Mouse (Mus musculus): Measurements from ENCODE around the gene Nrxn1. TPM values are rescaled to one million over a fixed set of nuclear protein-coding genes. Genes with fewer than 3 reads are reported as not detected.

Nrxn1 gene
- polyA plus RNA-seq, 1 experiment: 0.05 TPM

DNA sequence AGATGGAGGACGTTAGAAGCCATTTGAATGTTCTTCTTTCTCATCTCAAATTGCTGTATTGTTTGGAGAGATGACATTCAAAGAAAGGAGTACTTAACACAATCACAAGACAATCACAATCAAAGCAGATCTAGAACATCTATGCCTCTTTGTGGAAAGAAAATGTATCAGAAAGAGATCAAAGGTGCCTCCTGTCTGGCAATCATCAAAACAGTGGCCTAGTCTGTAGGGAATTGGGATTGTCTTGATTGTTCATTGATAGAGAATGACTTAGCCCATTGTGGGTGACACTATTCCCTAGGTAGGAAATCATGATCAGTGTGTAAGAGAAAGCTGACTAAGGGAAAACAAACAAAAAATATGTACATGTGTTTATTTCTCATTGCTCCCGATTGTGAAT is 1060.5 kb downstream of the Nrxn1 start:
- Histone ChIP-seq H3K4me3 (no peak overlapping the region), H3K36me3 (ENCODE audit: control insufficient read depth, insufficient read depth) (no peaks in the 10 kb centered on the region), H3ac (ENCODE audit: control insufficient read depth, insufficient read length) (no peak overlapping the region), H3K79me2 (ENCODE audit: control insufficient read depth, insufficient read depth) (no peaks in the 10 kb centered on the region), H3K4me2 (ENCODE audit: low read depth) (no peak overlapping the region), H3K27me3 (ENCODE audit: control insufficient read depth, insufficient read depth, insufficient read length) (no peaks in the 10 kb centered on the region)
- TF ChIP-seq TCF12 (IDR thresholded peaks at IDR 0.05; ENCODE audit: insufficient read depth, poor library complexity, severe bottlenecking): no peak
- no peak for TF ChIP-seq E2F4 (IDR thresholded peaks at IDR 0.05; ENCODE audit: insufficient read depth)
- TF ChIP-seq REST (IDR thresholded peaks at IDR 0.05; ENCODE audit: insufficient read depth, insufficient read length): no peak
- no peak for TF ChIP-seq CEBPB (IDR thresholded peaks at IDR 0.05; ENCODE audit: insufficient read depth, poor library complexity, severe bottlenecking)
- TF ChIP-seq SRF (IDR thresholded peaks at IDR 0.05; ENCODE audit: control insufficient read depth, insufficient read length, low read depth): no peak
- no peak for TF ChIP-seq MYOD1 (IDR thresholded peaks at IDR 0.05; ENCODE audit: control insufficient read depth in 1 of 3, insufficient read length in 2 of 3, low read depth in 2 of 3)
- TF ChIP-seq POLR2AphosphoS2 (IDR thresholded peaks at IDR 0.05; ENCODE audit: insufficient read length, low read depth): no peak
- TF ChIP-seq MYOG (IDR thresholded peaks at IDR 0.05; ENCODE audit: control insufficient read depth in 1 of 3, insufficient read depth in 1 of 3, insufficient read length in 2 of 3, low read depth in 2 of 3): no peak
- TF ChIP-seq USF1 (IDR thresholded peaks at IDR 0.05; ENCODE audit: low read depth): no peak
- TF ChIP-seq MAX (IDR thresholded peaks at IDR 0.05; ENCODE audit: low read depth): no peak
- no peak for TF ChIP-seq POLR2A (IDR thresholded peaks at IDR 0.05; ENCODE audit: insufficient read length, low read depth)
- TF ChIP-seq TCF3 (IDR thresholded peaks at IDR 0.05; ENCODE audit: insufficient read length, low read depth): no peak

DNA sequence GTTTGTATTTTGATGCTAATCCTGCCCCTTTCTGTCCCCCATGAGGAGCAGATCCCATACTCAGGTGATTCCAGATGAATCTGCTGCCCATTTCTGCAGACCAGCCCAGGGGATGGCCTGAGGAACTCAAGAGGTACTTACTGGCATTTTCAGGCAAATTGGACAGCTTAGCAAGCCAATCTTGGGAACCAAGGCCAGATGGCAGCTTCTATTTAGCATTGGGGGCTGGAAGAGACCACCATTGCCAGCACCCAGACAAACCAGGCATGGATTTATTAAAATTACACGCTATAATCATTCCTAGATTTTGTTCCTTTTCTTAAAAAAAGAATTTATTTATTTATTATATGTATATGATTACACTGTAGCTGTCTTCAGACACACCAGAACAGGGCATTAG is 1076.2 kb downstream of the Nrxn1 start:
- Histone ChIP-seq H3K4me2 (ENCODE audit: low read depth) (no peak overlapping the region), H3ac (ENCODE audit: control insufficient read depth, insufficient read length) (no peak overlapping the region), H3K4me3 (no peak overlapping the region), H3K27me3 (ENCODE audit: control insufficient read depth, insufficient read depth, insufficient read length) (no peaks in the 10 kb centered on the region), H3K79me2 (ENCODE audit: control insufficient read depth, insufficient read depth) (no peaks in the 10 kb centered on the region), H3K36me3 (ENCODE audit: control insufficient read depth, insufficient read depth) (no peaks in the 10 kb centered on the region)
- TF ChIP-seq SRF (IDR thresholded peaks at IDR 0.05; ENCODE audit: control insufficient read depth, insufficient read length, low read depth) (no peak), E2F4 (IDR thresholded peaks at IDR 0.05; ENCODE audit: insufficient read depth) (no peak), POLR2AphosphoS2 (IDR thresholded peaks at IDR 0.05; ENCODE audit: insufficient read length, low read depth) (no peak), MYOG (IDR thresholded peaks at IDR 0.05; ENCODE audit: control insufficient read depth in 1 of 3, insufficient read depth in 1 of 3, insufficient read length in 2 of 3, low read depth in 2 of 3) (no peak), REST (IDR thresholded peaks at IDR 0.05; ENCODE audit: insufficient read depth, insufficient read length) (no peak), TCF12 (IDR thresholded peaks at IDR 0.05; ENCODE audit: insufficient read depth, poor library complexity, severe bottlenecking) (no peak), MYOD1 (IDR thresholded peaks at IDR 0.05; ENCODE audit: control insufficient read depth in 1 of 3, insufficient read length in 2 of 3, low read depth in 2 of 3) (no peak), TCF3 (IDR thresholded peaks at IDR 0.05; ENCODE audit: insufficient read length, low read depth) (no peak), CEBPB (IDR thresholded peaks at IDR 0.05; ENCODE audit: insufficient read depth, poor library complexity, severe bottlenecking) (no peak), MAX (IDR thresholded peaks at IDR 0.05; ENCODE audit: low read depth) (no peak), POLR2A (IDR thresholded peaks at IDR 0.05; ENCODE audit: insufficient read length, low read depth) (no peak), USF1 (IDR thresholded peaks at IDR 0.05; ENCODE audit: low read depth) (no peak)

DNA sequence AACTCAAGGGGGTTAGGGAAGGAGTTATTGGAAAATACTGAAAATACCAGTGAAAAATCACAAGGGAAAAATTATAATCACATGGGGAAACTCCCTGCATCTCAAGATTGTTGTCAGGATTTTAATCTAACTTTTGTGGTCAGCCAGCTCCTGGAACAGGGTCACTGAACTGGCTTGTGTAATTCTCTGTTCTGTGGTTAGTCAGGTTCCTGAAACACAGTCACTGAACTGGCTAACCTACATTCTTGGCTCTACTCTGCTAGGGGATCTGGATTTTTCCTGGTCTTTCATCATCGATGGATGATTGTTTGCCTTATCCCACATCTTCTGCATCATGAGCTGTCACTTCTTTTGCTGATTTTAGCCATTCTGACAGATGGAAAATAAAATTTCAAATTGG is 1081.1 kb downstream of the Nrxn1 start:
- H3ac ChIP-seq (ENCODE audit: control insufficient read depth, insufficient read length): no peak overlapping the region
- no peak overlapping the region for H3K4me3 ChIP-seq
- H3K79me2 ChIP-seq (ENCODE audit: control insufficient read depth, insufficient read depth): no peaks in the 10 kb centered on the region
- no peak overlapping the region for H3K4me2 ChIP-seq (ENCODE audit: low read depth)
- H3K27me3 ChIP-seq (ENCODE audit: control insufficient read depth, insufficient read depth, insufficient read length): no peaks in the 10 kb centered on the region
- H3K36me3 ChIP-seq (ENCODE audit: control insufficient read depth, insufficient read depth): no peaks in the 10 kb centered on the region
- TF ChIP-seq REST (IDR thresholded peaks at IDR 0.05; ENCODE audit: insufficient read depth, insufficient read length) (no peak), USF1 (IDR thresholded peaks at IDR 0.05; ENCODE audit: low read depth) (no peak), E2F4 (IDR thresholded peaks at IDR 0.05; ENCODE audit: insufficient read depth) (no peak), CEBPB (IDR thresholded peaks at IDR 0.05; ENCODE audit: insufficient read depth, poor library complexity, severe bottlenecking) (no peak), TCF3 (IDR thresholded peaks at IDR 0.05; ENCODE audit: insufficient read length, low read depth) (no peak), POLR2A (IDR thresholded peaks at IDR 0.05; ENCODE audit: insufficient read length, low read depth) (no peak), MYOD1 (IDR thresholded peaks at IDR 0.05; ENCODE audit: control insufficient read depth in 1 of 3, insufficient read length in 2 of 3, low read depth in 2 of 3) (no peak), MYOG (IDR thresholded peaks at IDR 0.05; ENCODE audit: control insufficient read depth in 1 of 3, insufficient read depth in 1 of 3, insufficient read length in 2 of 3, low read depth in 2 of 3) (no peak), TCF12 (IDR thresholded peaks at IDR 0.05; ENCODE audit: insufficient read depth, poor library complexity, severe bottlenecking) (no peak), SRF (IDR thresholded peaks at IDR 0.05; ENCODE audit: control insufficient read depth, insufficient read length, low read depth) (no peak), POLR2AphosphoS2 (IDR thresholded peaks at IDR 0.05; ENCODE audit: insufficient read length, low read depth) (no peak), MAX (IDR thresholded peaks at IDR 0.05; ENCODE audit: low read depth) (no peak)

DNA sequence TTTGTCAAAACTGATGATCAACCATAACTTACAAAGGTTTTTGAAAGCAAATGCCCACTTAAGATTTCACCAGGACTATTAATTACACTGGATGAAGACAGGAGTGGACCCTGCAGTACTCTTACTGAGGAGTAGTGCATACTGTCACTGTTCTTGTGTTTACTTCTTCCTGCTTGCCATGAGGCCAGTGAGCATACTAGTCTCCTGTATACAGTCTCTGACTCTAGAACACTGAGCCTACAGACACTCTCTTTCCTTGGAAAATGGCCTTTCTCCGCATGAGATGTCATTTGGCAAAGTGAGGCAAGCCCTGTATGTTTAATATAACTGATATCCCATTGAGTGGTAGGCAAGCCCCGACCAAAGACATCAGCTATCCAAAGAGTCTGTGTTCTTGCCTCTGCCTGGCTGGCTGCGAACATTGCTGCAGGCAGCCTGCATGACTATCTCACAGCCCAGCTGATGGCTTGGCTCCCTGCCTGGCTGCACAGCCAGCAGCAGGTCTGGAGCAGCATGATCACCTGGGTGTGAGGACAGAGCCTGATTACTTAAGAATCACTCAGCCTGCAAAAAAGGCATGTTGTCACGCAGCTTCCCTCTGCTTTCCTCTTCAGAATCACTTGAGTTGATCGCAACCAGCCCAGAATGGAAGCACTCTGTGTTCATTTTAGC is 1085.3 kb downstream of the Nrxn1 start:
- H3K27me3 ChIP-seq (ENCODE audit: control insufficient read depth, insufficient read depth, insufficient read length): no peaks in the 10 kb centered on the region
- H3K4me3 ChIP-seq: no peak overlapping the region
- no peak overlapping the region for H3ac ChIP-seq (ENCODE audit: control insufficient read depth, insufficient read length)
- H3K79me2 ChIP-seq (ENCODE audit: control insufficient read depth, insufficient read depth): no peaks in the 10 kb centered on the region
- H3K36me3 ChIP-seq (ENCODE audit: control insufficient read depth, insufficient read depth): no peaks in the 10 kb centered on the region
- no peak overlapping the region for H3K4me2 ChIP-seq (ENCODE audit: low read depth)
- TF ChIP-seq USF1 (IDR thresholded peaks at IDR 0.05; ENCODE audit: low read depth) (no peak), MYOD1 (IDR thresholded peaks at IDR 0.05; ENCODE audit: control insufficient read depth in 1 of 3, insufficient read length in 2 of 3, low read depth in 2 of 3) (no peak), MAX (IDR thresholded peaks at IDR 0.05; ENCODE audit: low read depth) (no peak), REST (IDR thresholded peaks at IDR 0.05; ENCODE audit: insufficient read depth, insufficient read length) (no peak), MYOG (IDR thresholded peaks at IDR 0.05; ENCODE audit: control insufficient read depth in 1 of 3, insufficient read depth in 1 of 3, insufficient read length in 2 of 3, low read depth in 2 of 3) (no peak), POLR2AphosphoS2 (IDR thresholded peaks at IDR 0.05; ENCODE audit: insufficient read length, low read depth) (no peak), TCF12 (IDR thresholded peaks at IDR 0.05; ENCODE audit: insufficient read depth, poor library complexity, severe bottlenecking) (no peak), SRF (IDR thresholded peaks at IDR 0.05; ENCODE audit: control insufficient read depth, insufficient read length, low read depth) (no peak), POLR2A (IDR thresholded peaks at IDR 0.05; ENCODE audit: insufficient read length, low read depth) (no peak), TCF3 (IDR thresholded peaks at IDR 0.05; ENCODE audit: insufficient read length, low read depth) (no peak), CEBPB (IDR thresholded peaks at IDR 0.05; ENCODE audit: insufficient read depth, poor library complexity, severe bottlenecking) (no peak), E2F4 (IDR thresholded peaks at IDR 0.05; ENCODE audit: insufficient read depth) (no peak)
